Mouse (Mus musculus) skeletal muscle tissue, adult 2 months (tissue): ENCODE measurements around the gene Olfr1031.
A peak's percentile ranks its signal among the peaks of the same experiment; 100 is the strongest.
"Not testable (repeated sequence)": the region's sequence is repeated elsewhere in the genome, so short reads cannot be mapped to it uniquely, and the experiment has no call there.

Experiments
- DNase-seq: peaks from one replicate; pipeline ENCODE4 v3.0.0-alpha.2; 2012; ENCODE audit warnings: low read depth, low spot score

The Olfr1031 gene

GRCm38 (mm10) chr2:85990004-85990403 lies at the start of gene Olfr1031:
Gene Olfr1031, plus strand, starts transcription at chr2:85990304.
- DNase-seq, result no peak

GRCm38 (mm10) chr2:85950137-85950536 lies 40.0 kb upstream of the Olfr1031 start, which contains the start of gene Olfr1028:
Gene Olfr1028, plus strand, starts transcription at chr2:85950437.
- DNase-seq, result no peak

- no peak for DNase-seq
These were observed 16.5 kb upstream of the Olfr1031 start, which contains the start of gene Olfr1029 for GRCm38 (mm10) chr2:85973595-85973994. Gene Olfr1029, plus strand, starts transcription at chr2:85973895.

GRCm38 (mm10) chr2:85978976-85979375 lies 11.1 kb upstream of the Olfr1031 start, which contains the start of gene Olfr1030:
Gene Olfr1030, plus strand, starts transcription at chr2:85979276.
- DNase-seq, result no peak

GRCm38 (mm10) chr2:86005240-86005639 lies 15.1 kb downstream of the Olfr1031 start, which contains the start of gene Olfr1032:
Gene Olfr1032, plus strand, starts transcription at chr2:86005540.
- no peak for DNase-seq

- DNase-seq, result peak; percentile 5
These were observed 30.3 kb downstream of the Olfr1031 start, which contains the start of gene Olfr1033 for GRCm38 (mm10) chr2:86020406-86020805. Gene Olfr1033, plus strand, starts transcription at chr2:86020633.

GRCm38 (mm10) chr2:86021518-86021917 lies 31.4 kb downstream of the Olfr1031 start:
- not testable (repeated sequence) for DNase-seq
